Mouse (Mus musculus) MEL (cell line): ENCODE measurements around the gene Csgalnact2. TPM values are rescaled to one million over a fixed set of nuclear protein-coding genes. Genes with fewer than 3 reads are reported as not detected.

Experiments
- DNase-seq: peaks from one replicate; pipeline ENCODE4 v3.0.0; 2011; ENCODE audit warnings: low read depth, low spot score
- H3K27ac ChIP-seq: 2 replicates; pipeline ENCODE4 v1.5.1; 2012; ENCODE audit warnings: low read depth, mild to moderate bottlenecking, control low read depth, low read length, moderate library complexity; ENCODE audit not compliant: control insufficient read depth
- H3K27me3 ChIP-seq, 2 experiments: fragments of 150-350 bp in 1 of 2; sonication (generic) in 1 of 2; 2 replicates each; pipeline ENCODE4 v1.6.1; 2012; ENCODE audit warnings: low read length in 2 of 2, mild to moderate bottlenecking in 2 of 2, improper control_type of control experiment in 1 of 2, moderate library complexity in 1 of 2; ENCODE audit not compliant: insufficient read depth in 2 of 2, control insufficient read depth in 1 of 2
- H3K36me3 ChIP-seq, 2 experiments: 2 replicates each; pipeline ENCODE4 v1.6.1; 2012 to 2014; ENCODE audit warnings: low read length in 2 of 2, improper control_type of control experiment in 1 of 2, inconsistent platforms in 1 of 2, mild to moderate bottlenecking in 1 of 2; ENCODE audit not compliant: insufficient read depth in 2 of 2, control insufficient read depth in 1 of 2
- H3K4me1 ChIP-seq, 2 experiments: fragments of 150-350 bp in 1 of 2; sonication (generic) in 1 of 2; 2 replicates each; pipeline ENCODE4 v1.6.1; 2012; ENCODE audit warnings: low read length in 2 of 2, improper control_type of control experiment in 1 of 2, mild to moderate bottlenecking in 1 of 2; ENCODE audit not compliant: insufficient read depth in 2 of 2, control insufficient read depth in 1 of 2
- H3K4me3 ChIP-seq, 2 experiments: fragments of 150-350 bp in 1 of 2; sonication (generic) in 1 of 2; 2 replicates each; pipeline ENCODE4 v1.5.1; 2012; ENCODE audit warnings: low read depth in 2 of 2, low read length in 2 of 2, mild to moderate bottlenecking in 2 of 2, moderate library complexity in 2 of 2, control low read depth in 1 of 2, improper control_type of control experiment in 1 of 2; ENCODE audit not compliant: control insufficient read depth in 1 of 2, insufficient read depth in 1 of 2
- H3K79me2 ChIP-seq: 2 replicates; pipeline ENCODE4 v1.6.1; 2012; ENCODE audit warnings: mild to moderate bottlenecking, low read length, moderate library complexity; ENCODE audit not compliant: control insufficient read depth, poor library complexity, insufficient read depth
- H3K9ac ChIP-seq: 2 replicates; pipeline ENCODE4 v1.6.1; 2012; ENCODE audit warnings: low read depth, mild to moderate bottlenecking, control low read depth, low read length, moderate library complexity; ENCODE audit not compliant: control insufficient read depth, poor library complexity, severe bottlenecking
- H3K9me3 ChIP-seq: fragments of 150-350 bp; sonication (generic); replicated peaks from 2 replicates; pipeline ENCODE4 v1.6.1; 2012; ENCODE audit warnings: mild to moderate bottlenecking, low read length, improper control_type of control experiment, moderate library complexity; ENCODE audit not compliant: insufficient read depth
- CTCF ChIP-seq, 3 experiments: IDR thresholded peaks in 2 of 3; conservative IDR thresholded peaks in 1 of 3; 2 replicates each; pipeline ENCODE4 v1.5.1; 2011 to 2012; ENCODE audit warnings: low read length in 3 of 3, low read depth in 2 of 3, mild to moderate bottlenecking in 2 of 3, improper control_type of control experiment in 1 of 3, inconsistent platforms in 1 of 3, mixed read lengths in 1 of 3, moderate library complexity in 1 of 3; ENCODE audit not compliant: control insufficient read depth in 1 of 3, insufficient read depth in 1 of 3, poor library complexity in 1 of 3, severe bottlenecking in 1 of 3
- MEF2A ChIP-seq: IDR thresholded peaks from 2 replicates; pipeline ENCODE4 v1.6.1; 2014; ENCODE audit warnings: low read depth, mild to moderate bottlenecking, inconsistent platforms, low read length, improper control_type of control experiment; ENCODE audit not compliant: poor library complexity, insufficient replicate concordance, severe bottlenecking; ENCODE audit errors: extremely low read depth
- MYB ChIP-seq: IDR thresholded peaks from 2 replicates; pipeline ENCODE4 v1.6.1; 2011; ENCODE audit warnings: mild to moderate bottlenecking, low read depth, low read length, improper control_type of control experiment
- NELFE ChIP-seq: IDR thresholded peaks from 2 replicates; pipeline ENCODE4 v1.6.1; 2011; ENCODE audit warnings: low read depth, low read length, improper control_type of control experiment
- NRF1 ChIP-seq: IDR thresholded peaks from 2 replicates; pipeline ENCODE4 v1.6.1; 2014; ENCODE audit warnings: low read depth, mild to moderate bottlenecking, inconsistent platforms, low read length, improper control_type of control experiment, moderate library complexity; ENCODE audit not compliant: poor library complexity, insufficient read depth, severe bottlenecking
- POLR2A ChIP-seq, 2 experiments: IDR thresholded peaks; 2 replicates each; pipeline ENCODE4 v1.6.1; 2011 to 2012; ENCODE audit warnings: low read length in 2 of 2, mild to moderate bottlenecking in 2 of 2, control low read depth in 1 of 2, improper control_type of control experiment in 1 of 2, low read depth in 1 of 2, moderate library complexity in 1 of 2; ENCODE audit not compliant: control insufficient read depth in 1 of 2, insufficient read depth in 1 of 2, poor library complexity in 1 of 2
- RCOR1 ChIP-seq: IDR thresholded peaks from 2 replicates; pipeline ENCODE4 v1.6.1; 2012; ENCODE audit warnings: low read depth, mild to moderate bottlenecking, inconsistent platforms, low read length, improper control_type of control experiment
- SIN3A ChIP-seq: IDR thresholded peaks from 2 replicates; pipeline ENCODE4 v1.6.1; 2012; ENCODE audit warnings: low read length, improper control_type of control experiment, inconsistent platforms
- TBP ChIP-seq: IDR thresholded peaks from 2 replicates; pipeline ENCODE4 v1.8.0; 2011; ENCODE audit warnings: low read depth, low read length, improper control_type of control experiment
- USF1 ChIP-seq: IDR thresholded peaks from 2 replicates; pipeline ENCODE4 v1.6.1; 2014; ENCODE audit warnings: low read depth, mild to moderate bottlenecking, inconsistent platforms, low read length, improper control_type of control experiment, moderate library complexity
- ZMIZ1 ChIP-seq: IDR thresholded peaks from 2 replicates; pipeline ENCODE4 v1.6.1; 2012; ENCODE audit warnings: low read depth, mild to moderate bottlenecking, inconsistent platforms, low read length, improper control_type of control experiment, moderate library complexity
- polyA plus RNA-seq, 2 experiments: library from polyadenylated mRNA; stranded (reverse) in 1 of 2; unstranded in 1 of 2; fragments of >175 nt in 1 of 2; fragments of >200 nt in 1 of 2; gene quantifications; 2 replicates each; pipeline versions ENCODE4 v1.2.1 to v1.2.4; 2012; ENCODE audit warnings: low replicate concordance in 2 of 2, low read depth in 1 of 2; ENCODE audit not compliant: insufficient read length in 2 of 2, insufficient read depth in 1 of 2, missing spikeins in 1 of 2
- total RNA-seq: library from RNA; depleted of rRNA; stranded (reverse); fragments of 300-350 nt; gene quantifications from 2 replicates; pipeline ENCODE4 v1.2.3, GENCODE M21; 2012

Gene Csgalnact2
- total and polyA plus RNA-seq, 3 experiments, result 17.5 to 119 (median 22.4) TPM

DNA sequence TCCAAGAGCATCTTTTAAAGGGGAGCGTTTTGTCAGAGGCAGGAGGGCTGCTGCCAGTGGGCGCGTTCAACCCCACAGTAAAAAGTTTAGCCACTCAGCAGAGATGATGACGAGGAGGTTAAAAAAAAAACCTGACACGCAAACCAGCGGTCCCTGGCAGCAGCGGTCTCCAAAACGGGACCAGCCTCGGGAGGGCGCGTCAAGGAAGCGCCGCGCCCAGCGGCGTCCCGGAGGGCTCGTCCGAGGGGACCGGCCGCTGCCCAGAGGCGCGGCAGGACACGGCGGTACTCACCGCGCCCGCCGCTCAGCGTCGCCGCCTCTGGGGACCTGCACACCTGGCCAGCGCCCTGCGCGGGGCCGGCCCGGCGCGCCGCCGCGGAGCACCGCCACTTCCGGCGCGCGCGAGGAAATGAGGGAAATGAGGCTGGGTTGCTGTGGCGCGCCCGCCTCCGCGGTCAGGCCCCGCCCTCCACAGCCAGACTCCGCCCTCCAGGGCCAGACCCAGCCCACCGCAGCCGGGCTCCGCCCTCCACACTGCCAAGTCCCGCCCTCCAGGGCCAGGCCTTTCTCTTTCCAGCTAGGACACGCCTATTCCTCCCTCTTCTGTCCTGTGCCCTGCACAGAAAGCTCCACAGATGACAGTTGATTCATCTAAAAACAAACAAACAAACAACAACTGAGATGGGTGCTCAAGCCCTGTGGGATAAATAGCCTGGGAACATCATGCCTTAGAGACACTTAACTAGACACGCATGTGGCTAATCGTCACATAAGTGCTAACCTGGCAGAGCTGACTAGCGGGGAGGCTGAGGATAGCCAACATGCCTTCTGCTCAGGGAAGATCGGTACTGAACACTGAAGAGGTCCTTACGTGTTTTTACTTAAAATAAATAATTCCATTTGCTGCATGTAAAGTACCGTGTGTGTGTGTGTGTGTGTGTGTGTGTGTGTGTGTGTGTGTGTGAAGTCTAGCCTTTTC is at the start of gene Csgalnact2 (continued):
- 0 out of 2 replicates have a peak, but pooled peaks have one; percentile 22 for TF ChIP-seq TBP
- peak; percentile 37; the same call in 1 of the 2 replicates for TF ChIP-seq NRF1
- no peak for TF ChIP-seq MEF2A
- no peak for TF ChIP-seq RCOR1
- TF ChIP-seq, all 39 proteins: peak for 13

- no peak for DNase-seq
- TF ChIP-seq CTCF (IDR thresholded peaks at IDR 0.05 in 2 of 3, conservative IDR thresholded peaks at IDR 0.05 in 1 of 3; ENCODE audit: control insufficient read depth in 1 of 3, insufficient read depth in 1 of 3, low read depth in 2 of 3, low read length in 3 of 3, poor library complexity in 1 of 3, severe bottlenecking in 1 of 3), result no peak
- Histone ChIP-seq H3K4me1 (no peaks in the 10 kb centered on the region), H3K9ac (no peak overlapping the region), H3K27me3 (no peaks in the 10 kb centered on the region), H3K4me3 (no peak overlapping the region), H3K36me3 (no peaks in the 10 kb centered on the region), H3K79me2 (no peaks in the 10 kb centered on the region), H3K9me3 (no peaks in the 10 kb centered on the region), H3K27ac (no peak overlapping the region)
Measured at GRCm38 (mm10) chr6:118188599-118188998, 49.7 kb upstream of the Csgalnact2 start.

- no peak for DNase-seq
- no peaks in the 10 kb centered on the region for H3K9me3 ChIP-seq
- no peak overlapping the region for H3K4me3 ChIP-seq
- no peak overlapping the region for H3K9ac ChIP-seq
- H3K27me3 ChIP-seq, result no peaks in the 10 kb centered on the region
- no peaks in the 10 kb centered on the region for H3K79me2 ChIP-seq
- no peak overlapping the region for H3K27ac ChIP-seq
- H3K36me3 ChIP-seq, result no peaks in the 10 kb centered on the region
- no peaks in the 10 kb centered on the region for H3K4me1 ChIP-seq
- no peak for TF ChIP-seq POLR2A (IDR thresholded peaks at IDR 0.05; ENCODE audit: control insufficient read depth in 1 of 2, insufficient read depth in 1 of 2, low read depth in 1 of 2, low read length in 2 of 2, poor library complexity in 1 of 2)
- no peak for TF ChIP-seq SIN3A
- no peak for TF ChIP-seq CTCF (IDR thresholded peaks at IDR 0.05 in 2 of 3, conservative IDR thresholded peaks at IDR 0.05 in 1 of 3; ENCODE audit: control insufficient read depth in 1 of 3, insufficient read depth in 1 of 3, low read depth in 2 of 3, low read length in 3 of 3, poor library complexity in 1 of 3, severe bottlenecking in 1 of 3)
- TF ChIP-seq USF1, result no peak
- no peak for TF ChIP-seq ZMIZ1
- no peak for TF ChIP-seq NELFE
- no peak for TF ChIP-seq MYB
- TF ChIP-seq, all 39 proteins: peak for 0
Measured at GRCm38 (mm10) chr6:118187285-118187641, 48.3 kb upstream of the Csgalnact2 start.
